Mouse (Mus musculus) right cerebral cortex, adult 18-20 months (tissue): Measurements from ENCODE around the gene Rtn1.
"Not testable (repeated sequence)": the region's sequence is repeated elsewhere in the genome, so short reads cannot be mapped to it uniquely, and the experiment has no call there.

Experiments
- DNase-seq: peaks from one replicate; pipeline ENCODE4 v3.0.0; 2022; ENCODE audit warnings: mixed read lengths

Gene Rtn1

DNA sequence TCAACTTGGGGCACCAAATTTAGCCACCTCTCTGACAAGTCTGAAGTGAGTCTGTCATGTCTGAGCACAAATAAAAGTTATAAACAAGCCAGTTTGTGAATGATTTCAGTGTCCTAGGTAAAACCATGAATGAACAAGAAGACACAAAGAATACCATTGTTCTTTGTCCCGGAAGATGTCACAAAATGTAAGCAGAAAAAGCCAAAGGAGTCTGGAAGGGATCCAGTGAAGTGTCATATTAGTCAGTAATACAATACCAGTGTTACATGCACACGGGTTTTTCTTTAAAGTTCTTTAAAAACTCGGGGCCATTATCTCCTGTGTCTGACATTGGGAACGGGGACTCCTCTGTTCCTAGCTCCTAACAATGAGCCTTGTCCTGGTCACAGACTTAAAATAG, 85.1 kb downstream of the Rtn1 start:
- DNase-seq: no peak

DNA sequence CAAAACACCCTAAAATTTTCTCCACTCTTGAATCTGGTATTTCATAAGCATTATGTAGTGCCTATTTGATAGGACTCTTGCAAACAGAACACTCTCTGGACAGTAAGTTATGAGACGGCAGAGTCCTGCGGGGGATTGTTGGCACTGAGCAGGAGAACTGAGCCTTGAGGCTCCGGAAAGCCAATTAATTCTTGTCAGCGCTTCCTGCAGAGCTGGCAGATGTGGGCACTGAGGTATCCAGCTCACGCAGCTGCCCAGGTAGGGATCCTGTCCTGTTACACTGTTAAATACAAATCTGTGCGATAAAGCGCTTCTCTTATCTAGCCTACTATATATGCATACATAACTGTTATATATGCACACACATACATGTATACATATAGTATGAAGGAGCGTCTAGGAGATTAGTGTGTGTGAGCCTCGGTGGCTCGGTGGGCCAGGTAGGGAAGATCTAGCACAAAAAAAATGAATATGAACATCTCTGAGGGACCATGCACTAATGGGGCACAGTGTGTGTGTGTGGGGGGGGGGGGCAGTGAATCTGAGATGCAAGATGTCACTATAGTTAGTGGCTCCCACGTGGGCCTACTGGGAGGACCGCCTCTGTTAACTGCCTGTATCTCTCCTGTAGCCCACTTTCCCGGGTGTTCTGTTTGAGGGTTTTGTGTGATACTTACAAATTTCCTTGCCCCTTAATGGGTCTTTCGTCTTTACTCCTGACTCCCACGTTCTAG, 93.0 kb downstream of the Rtn1 start:
- DNase-seq: no peak

DNA sequence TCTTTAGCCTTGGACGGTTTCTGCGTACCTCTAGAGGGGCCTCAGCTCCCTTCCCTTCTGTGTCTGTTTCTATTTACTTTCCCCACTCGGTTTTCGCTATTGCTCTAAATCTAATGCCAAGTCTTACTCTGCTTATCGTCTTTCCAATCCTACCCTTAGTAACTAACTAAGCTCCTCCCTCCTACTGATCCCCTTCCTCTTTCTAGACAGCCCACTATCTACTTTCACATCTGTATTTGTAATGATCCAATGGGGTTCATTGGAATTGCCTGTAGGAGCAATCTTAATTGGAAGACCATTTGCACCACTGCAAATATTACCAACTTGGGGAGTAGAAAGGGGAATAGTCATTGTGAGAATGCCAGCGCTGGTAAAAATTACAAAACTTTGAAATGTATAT, 98.0 kb downstream of the Rtn1 start:
- DNase-seq: no peak

DNA sequence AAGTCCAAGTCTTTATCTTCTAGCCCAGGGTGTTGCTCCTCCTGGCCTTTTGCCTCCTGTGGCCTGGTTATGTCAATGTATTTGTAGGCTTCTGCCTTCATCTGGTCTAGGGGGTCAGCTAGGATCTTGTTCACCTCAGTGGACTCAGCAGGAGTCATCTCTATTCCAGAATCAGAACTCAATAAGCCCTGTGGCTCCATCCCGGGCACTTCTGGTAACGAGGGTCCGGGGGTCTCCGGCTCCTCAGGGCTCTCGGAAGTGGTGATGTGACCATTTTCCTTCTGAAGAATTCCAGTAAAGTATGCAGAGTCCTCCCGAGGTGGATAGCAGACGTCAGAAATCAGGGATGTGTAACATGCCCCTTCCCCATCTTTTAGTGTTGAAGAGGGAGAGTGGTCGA, 100.3 kb downstream of the Rtn1 start:
- DNase-seq: no peak

DNA sequence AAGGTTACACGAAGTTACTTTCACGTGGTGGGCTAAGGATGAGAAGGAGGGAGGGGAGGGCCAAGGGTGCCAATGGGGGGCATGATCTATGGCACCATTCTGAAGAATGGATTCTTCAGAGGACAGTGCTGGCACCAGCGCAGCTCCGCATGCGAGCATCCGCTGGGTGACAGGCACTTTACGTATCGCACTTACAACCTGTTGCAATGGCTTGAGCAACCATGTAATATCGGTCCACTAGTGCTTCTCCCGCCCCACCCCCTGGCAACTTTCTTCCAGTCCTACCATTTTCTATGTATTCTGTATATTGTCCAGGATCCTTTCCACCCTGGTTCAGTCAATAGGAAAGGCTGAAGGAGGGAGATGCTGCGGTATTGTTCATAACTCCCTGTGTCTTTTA, 102.6 kb downstream of the Rtn1 start:
- DNase-seq: no peak

DNA sequence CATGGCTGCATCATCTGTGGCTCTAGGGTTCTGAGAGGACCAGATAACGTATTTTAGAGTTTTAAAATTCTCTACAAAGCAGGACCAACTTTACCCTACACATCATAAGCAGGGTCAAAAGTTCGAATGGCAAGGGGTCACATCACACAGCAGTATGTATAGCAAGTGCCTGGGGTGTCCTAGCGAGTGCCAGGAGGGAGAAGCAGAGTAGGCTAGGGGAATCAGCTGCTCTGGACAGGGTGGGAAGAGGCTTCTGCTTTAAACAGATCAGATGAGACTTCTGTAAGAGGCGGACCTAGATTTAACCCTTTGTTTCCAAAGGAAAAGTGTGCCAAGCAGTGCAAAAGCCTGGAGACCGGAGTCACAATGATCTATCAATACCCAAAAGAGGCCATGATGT, 103.4 kb downstream of the Rtn1 start:
- DNase-seq: no peak

DNA sequence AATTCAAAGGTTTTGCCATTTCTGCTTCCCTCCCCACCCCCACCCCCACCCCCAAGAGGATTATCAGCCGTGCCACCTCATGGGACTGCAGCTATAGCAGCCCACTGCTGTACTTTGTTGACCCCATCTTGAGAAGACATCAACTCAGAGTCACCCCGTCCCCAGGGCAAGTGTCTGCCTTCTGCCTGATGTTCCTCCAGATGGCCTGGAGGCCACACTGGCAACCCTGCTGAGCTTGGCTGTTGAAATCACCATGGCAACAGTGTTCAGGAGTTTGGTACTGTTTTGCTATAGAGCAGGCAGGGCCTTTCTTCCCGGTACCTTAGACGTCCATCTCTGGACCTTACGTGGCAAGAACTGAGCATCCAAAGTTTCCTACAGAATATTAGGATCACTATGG, 103.9 kb downstream of the Rtn1 start:
- DNase-seq: no peak

DNA sequence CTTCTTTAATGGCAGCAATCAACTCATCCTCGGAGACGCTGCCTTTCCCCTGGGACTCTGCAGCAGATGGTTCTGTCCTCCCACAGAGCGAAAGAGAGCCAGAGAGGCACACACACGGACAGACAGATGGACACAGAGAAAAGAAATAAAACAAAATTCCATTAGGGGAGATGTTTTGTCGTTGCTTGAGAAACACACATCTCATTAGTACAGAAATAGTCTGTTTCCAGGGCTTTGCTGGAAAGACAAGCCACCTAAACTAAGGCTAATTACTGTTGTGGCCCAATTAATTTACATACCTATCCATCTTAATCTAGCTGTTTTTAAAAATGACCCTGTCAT, 104.5 kb downstream of the Rtn1 start:
- no peak for DNase-seq

DNA sequence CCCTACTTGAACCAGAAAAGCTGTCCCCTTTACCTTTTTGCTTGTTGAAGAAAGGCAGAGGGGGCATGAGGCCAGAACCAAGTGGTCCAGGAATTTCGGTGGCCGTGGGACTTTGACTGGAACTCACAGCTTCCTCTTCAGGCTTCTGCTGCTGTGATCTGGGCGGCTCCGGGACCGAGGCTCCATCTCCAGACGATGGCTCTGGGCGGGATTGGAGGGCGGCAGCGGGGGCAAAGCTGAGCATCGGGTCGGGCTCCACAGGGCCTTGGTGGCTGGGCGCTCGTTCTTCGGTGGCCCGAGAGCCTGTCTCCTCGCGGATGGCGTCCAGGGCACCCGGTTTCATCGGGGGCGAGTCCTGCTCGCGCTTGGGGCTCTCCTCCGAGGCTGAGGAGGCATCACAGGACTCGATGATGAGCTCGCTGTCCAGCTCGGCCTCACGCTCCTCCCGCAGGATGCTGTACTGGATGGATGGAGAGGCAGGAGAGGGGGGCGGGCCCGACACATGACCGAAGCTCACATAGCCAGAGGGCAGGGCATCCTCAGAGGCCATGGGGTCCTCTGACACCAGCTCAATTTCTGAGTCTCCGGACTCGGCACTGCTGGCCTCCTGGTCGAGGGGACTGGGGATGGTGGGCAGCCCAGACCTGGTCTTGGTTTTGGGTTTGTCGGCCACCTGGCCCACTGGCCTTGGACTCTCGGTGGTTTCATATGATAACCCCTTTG, 105.1 kb downstream of the Rtn1 start:
- no peak for DNase-seq

DNA sequence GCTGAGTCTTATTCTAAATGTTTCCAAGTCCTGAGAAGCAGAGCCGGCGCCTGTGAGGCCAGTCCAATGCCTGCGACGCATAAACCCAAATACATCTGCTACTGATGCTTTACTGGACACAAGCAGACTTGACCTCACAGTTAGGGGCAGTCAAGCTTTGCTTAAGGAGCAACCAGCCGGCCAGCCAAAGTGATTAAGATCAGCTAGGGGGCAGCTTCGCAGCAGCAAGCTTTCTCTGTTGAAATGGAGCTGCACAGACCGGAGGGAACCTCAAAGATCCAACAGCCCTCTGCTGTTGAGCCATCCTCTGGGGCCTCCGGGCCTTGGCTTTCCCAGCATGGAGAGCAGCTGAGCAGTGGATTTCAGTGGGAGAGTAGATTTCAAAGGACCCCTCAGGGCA, 107.4 kb downstream of the Rtn1 start:
- no peak for DNase-seq

DNA sequence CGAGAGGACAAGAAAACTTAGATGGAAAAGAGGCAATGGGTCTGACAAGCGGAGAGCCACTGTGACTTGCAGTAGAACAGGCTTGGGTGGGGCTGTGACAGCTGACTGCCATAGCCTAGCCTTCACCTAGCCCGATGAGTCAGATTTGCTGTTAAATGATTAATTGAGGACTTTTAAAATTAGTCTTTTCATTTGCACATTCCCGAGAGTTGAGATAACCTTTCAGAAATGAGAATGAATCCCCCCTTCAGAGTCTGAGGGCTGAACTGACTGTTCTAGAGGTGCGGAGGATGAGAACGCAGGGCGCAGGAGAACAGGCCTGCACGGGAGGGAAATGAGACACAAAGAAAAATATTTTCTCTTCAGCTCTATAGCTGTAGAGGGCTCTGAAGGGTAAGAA, 107.9 kb downstream of the Rtn1 start:
- no peak for DNase-seq

DNA sequence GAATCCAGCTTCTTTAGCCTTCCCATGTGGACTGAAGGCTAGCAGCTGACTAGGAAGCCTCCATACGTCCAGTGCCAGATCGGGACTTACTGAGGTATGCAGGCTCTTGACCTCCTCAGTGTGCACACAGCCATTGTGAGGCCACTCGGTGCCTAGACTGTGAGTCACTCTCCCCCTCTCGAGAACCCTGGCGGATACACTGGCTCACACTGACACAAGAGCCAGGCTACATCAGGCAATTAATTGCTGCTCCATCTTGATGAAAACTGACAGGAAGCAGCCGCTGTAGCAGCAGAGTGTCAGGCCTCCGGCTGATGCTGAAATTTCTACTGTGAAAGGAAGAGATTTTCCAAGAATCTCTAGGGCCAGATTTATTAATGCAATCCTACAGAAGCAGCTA, 110.6 kb downstream of the Rtn1 start:
- no peak for DNase-seq

DNA sequence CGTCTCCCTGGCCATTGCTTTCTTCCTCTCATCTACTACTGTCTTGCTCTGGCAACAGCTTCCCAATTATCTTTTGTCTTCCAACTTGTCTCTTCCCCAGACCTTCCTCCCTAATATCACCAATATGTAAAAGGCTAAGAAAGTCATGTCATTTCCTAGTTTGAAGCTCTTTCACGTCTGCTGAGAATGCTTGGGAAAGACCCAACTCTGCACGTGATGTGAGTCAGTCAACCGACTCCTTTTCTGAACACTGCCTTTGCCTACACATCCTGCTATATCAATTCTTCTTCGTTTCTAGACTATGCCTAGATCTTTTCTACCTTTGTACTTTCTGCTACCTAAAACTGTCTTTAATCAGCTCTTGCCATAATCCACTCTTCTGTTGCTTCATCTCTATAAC, 112.3 kb downstream of the Rtn1 start:
- no peak for DNase-seq

DNA sequence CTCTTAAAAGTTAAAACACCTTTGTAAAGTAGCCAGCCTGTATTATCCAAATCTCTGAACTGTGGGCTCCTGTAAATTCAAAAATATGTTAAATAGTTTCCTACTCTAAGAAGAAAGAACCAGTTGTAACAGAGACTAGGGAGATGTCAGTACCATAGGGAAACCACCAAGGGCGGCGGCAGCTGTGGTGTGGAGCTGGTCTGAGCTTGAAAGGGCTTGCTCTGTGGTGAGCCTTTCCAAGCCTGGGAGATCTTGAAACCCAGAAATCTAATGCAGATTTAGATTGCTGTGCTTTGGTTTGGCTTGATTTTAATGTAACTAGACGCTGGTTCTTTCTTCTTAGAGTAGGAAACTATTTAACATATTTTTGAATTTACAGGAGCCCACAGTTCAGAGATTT, 115.7 kb downstream of the Rtn1 start:
- DNase-seq: not testable (repeated sequence)

DNA sequence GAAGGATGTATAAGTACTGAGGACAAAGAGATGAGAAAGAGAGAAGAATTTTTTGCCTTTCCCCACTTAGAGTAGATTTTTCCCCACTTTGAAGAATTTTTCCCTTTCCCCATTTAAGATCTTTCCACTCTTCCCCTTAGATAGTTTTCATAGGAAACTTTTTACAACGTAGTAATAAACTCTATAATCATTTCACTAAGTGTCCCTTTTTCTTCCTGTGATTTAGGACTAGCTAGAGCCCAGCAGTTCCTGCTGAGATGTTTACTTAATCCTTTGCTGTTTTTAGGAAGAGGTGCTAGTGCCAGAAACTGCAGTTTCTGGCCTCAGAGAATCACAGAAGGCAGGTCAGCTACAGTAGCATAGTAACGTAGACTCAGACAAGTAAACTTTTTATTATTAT, 116.3 kb downstream of the Rtn1 start:
- no peak for DNase-seq

DNA sequence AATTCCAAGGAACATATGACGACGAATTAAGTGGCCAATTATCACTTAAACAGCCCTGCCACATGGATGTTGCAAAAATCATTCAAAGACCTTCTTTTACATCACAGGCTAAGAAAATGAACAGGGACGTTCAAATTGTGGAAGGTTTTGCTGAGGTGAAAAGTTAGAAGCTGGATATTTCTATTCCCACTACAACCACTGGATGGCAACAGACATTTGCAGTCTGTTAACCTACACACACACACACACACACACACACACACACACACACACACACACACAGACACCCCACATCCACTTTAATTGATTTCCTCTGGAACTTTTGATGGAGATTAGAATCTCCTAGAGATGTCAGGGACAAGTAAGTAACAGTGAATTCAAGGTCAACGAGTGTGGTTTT, 117.6 kb downstream of the Rtn1 start:
- no peak for DNase-seq

DNA sequence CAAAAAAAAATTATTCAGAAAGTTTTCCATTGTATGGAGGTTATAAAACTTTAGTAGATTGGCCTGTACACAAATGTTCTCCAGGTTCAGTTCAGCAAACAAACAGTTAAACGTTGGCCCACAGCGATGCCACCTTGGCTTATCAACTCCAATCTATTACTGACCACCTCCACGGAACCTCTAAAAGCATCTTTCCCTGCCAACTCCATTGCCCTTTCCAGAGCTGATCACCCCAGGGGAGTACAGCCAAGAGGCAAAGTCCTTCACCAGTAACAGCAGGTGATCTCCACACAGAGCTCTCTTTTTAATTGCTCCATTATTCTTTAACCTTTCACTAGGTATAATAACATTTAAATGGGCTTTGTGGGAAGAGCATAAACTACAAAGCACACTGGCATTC, 120.6 kb downstream of the Rtn1 start:
- DNase-seq: no peak

DNA sequence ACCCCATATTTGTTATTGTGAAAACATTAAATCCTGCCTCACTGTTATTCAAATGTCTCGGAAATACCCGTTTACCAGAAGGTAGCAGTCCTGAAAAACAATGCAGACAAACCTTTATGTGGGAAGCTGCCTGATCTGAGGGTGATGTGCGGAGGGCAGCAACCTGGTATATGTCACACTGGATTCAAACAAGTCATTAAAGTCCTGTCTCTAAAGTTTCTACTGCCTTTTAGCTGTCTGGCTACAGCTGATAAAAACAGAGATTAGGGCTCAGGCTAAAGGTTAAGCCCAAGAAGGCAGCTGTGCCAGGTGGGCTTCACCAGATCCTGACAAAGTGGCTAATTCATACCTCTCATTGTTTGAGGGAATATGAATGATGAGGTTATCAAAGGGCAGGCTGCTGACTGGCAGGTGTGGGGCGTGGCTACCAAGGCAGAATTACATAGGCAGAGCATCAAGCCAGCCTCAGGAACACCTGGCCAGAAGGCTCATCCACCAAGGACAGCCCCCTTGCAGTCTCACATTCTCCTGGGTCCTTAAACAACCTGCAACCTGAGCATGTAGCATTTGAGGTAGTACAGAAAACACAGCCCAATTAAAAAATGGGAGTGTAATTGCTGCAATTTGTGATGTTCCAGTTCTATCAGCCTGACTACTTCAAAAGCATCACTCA, 121.4 kb downstream of the Rtn1 start:
- DNase-seq: no peak

DNA sequence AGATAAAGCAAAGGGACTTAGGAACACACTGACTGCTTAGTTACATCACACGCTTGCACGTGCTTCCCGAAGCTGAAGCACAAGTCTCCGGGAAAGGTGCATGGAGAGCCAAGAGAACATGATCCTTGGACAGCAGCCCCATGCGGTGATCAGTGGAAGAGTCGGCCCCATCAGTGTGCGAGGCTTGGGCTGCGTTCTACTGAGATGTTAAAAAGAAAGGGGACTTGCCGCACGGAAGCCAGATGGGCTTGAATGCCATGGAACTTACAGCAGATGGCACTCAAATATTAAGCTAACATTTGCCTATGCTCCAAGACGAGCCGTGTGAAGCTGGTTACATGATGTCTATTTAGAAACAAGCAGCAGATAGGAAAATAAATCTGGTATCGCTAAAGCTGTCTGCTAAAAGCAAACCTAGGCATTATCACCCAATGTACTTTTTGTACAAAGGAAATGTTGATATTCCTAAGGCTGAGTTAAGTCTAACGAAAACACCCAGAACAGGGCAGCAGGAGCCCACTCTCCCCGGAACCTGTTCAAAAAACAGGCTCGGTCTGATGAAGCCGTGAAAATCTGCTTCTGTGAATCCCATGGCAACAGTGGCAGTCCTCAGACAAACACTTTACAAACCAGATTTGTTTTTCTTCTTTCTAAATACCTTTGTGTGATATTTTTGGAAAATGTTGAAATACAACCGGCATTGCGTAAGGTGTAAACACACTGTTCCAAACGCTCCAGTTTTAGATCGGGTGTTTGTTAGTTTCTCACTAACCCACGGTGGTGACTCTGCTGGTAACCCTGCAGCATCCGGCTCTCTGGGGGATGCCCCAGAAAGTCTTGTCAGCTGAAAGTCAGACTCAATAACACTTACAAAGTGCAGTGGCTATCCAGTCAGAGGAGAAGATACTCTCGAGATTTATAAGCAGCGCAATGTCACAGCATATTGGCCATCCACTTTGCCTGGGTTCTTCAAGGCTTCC, 123.2 kb downstream of the Rtn1 start:
- DNase-seq: peak; percentile 82

DNA sequence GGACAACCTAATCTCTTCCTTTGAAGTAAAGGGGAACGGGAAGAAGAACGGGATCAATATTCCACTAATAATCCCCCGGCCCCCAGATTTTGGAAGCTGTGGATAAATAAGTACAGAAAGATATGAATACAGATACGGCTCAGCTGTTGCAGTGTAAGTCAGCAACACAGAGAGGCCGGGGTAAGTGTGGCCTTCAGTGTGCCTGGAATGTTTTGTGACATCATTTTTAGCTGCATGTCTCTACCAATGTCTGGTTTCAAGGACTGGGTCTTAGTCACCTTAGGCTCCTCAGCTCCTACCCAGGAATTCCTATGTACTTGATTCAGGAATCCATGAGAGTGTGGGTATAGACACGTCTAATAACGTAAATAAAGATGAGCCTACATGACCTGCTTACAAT, 124.3 kb downstream of the Rtn1 start:
- DNase-seq: no peak

DNA sequence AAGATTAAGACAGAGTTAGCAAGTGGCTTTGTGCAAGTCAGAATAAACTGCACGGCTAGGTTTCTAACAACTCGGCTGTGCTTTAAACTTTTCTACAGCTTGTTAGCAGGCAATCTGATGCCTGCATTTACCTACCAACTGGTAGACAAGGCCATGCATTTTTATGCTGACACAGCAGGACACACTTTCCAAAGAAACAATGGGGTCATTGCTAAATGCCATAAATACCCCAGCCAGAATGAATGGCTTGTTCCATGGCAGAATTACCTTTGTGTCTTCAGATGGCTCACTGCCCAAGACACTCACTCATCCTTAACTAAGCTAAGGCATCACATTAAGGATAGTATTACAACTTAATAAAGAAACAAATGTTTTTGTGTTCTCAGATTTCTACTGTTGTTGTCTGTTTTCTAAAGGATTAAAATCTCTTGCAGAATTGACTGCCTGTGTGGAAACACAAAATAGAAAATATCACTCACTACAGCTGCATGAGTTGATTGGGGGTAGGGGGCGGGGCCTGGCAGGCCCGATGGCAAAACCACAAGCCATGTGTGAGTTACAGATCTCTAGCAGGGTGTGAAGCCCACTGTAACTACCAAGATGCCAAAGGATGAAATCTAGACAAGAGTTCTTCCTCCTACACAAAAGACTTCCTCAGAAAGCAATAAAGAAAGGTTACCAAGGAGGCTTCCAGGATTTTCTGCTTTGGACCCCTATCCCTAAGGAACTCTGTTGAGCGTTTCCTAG, 129.6 kb downstream of the Rtn1 start:
- DNase-seq: no peak

DNA sequence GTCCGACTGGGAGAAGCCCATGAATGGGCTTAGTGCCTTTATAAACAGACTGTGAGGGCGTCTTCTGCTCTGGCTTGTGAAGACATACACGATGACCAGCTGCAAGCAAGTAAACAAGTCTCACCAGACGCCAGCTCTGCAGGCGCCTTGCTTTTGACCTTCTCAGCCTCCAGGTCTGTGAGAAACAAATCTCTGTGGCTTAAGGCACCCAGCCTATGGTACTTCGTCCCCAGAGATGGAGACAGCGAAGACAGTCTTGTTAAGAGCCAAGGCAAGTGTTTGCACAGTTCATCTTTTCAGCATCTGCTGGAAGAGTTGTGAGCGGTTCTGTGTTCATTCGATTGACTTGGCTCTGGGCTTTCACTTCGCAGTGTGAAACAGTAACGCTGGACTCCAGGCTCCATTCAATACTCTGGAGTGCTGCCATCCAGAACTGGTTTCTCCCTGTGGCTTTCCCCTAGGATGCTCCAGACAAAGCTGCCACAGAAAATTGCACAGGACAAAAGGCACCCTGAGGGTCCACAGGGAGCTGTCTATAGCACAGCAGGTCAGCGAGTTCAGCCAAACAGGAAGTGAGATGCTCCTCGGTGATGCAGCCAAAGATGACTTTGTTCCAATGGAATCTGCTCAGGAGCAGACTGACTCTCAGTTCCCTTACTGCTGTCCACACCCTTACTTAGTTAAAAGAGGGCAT, 135.0 kb downstream of the Rtn1 start:
- no peak for DNase-seq
